23 mouse cellular contexts compared by ENCODE assay signal in the genomic region with DNA sequence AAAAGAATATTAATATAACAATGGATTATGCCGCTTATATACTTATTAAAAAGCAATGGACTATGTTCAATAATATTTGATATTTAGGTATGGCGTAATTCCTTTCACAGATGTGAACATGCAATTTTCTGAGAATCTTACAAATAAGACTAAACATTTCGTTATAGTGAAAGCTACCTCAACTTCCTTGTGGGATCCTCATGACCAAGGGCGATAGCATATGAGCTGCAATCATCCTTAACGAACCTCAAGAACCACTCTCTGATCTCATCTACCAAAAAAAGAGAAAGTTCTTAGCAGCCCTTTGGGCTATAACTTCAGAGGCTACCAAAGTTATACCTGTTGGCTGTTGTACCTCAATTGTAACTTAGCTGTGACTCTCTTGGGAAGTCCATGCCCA. TPM values are rescaled to one million over a fixed set of nuclear protein-coding genes. Genes with fewer than 3 reads are reported as not detected.
"Had no signal": no experiment of that assay in that cellular context is flagged by ENCODE, and none has a peak within 500 bp of the region (broad histone marks: within the 10 kb centered on the region; RNA-seq: fewer than 3 reads in every experiment).

No protein-coding gene starts in this region.

- H3K9me3 ChIP-seq: liver, embryonic 13.5 days; liver, embryonic 15.5 days; lung, embryonic 15.5 days; midbrain, embryonic 10.5 days; midbrain, embryonic 12.5 days; neural tube, embryonic 12.5 days had no signal

- H3K4me3 ChIP-seq: liver, embryonic 13.5 days; liver, embryonic 15.5 days; lung, embryonic 15.5 days; midbrain, embryonic 10.5 days; midbrain, embryonic 12.5 days; neural tube, embryonic 12.5 days had no signal

- H3K27me3 ChIP-seq: liver, embryonic 13.5 days; liver, embryonic 15.5 days; lung, embryonic 15.5 days; midbrain, embryonic 12.5 days; neural tube, embryonic 12.5 days had no signal

- ATAC-seq: liver, postnatal 0 days; lung, postnatal 0 days had no signal

- H3K9ac ChIP-seq: liver, embryonic 13.5 days; liver, embryonic 15.5 days; liver, postnatal 0 days; lung, embryonic 15.5 days; midbrain, embryonic 12.5 days; neural tube, embryonic 12.5 days had no signal

- H3K4me2 ChIP-seq: liver, embryonic 11.5 days; liver, embryonic 13.5 days; liver, embryonic 15.5 days; lung, embryonic 15.5 days; midbrain, embryonic 12.5 days; neural tube, embryonic 12.5 days had no signal

- H3K36me3 ChIP-seq: liver, embryonic 13.5 days; liver, embryonic 15.5 days; lung, embryonic 15.5 days; midbrain, embryonic 10.5 days; midbrain, embryonic 12.5 days; neural tube, embryonic 12.5 days had no signal

- H3K27ac ChIP-seq: liver, embryonic 13.5 days; liver, embryonic 15.5 days; lung, embryonic 15.5 days; midbrain, embryonic 10.5 days; midbrain, embryonic 12.5 days; neural tube, embryonic 12.5 days had no signal

- H3K4me1 ChIP-seq: liver, embryonic 15.5 days; midbrain, embryonic 10.5 days; midbrain, embryonic 12.5 days; neural tube, embryonic 12.5 days had no signal

- DNase-seq: liver, embryonic 13.5 days; liver, postnatal 0 days; lung, adult 2 months; lung, postnatal 14 days; lung, postnatal 36 days; midbrain, embryonic 14.5 days; right cerebral cortex, postnatal 14 days; thymus, adult 2 months; thymus, postnatal 25 days; thymus, postnatal 4 days had no signal

RNA-seq across cellular contexts. Expression of gene Rpl9-ps1, which starts 52.0 kb away (rescaled TPM):
- total RNA-seq: megakaryocyte-erythroid progenitor cell, adult 5-6 weeks had no signal
- polyA plus RNA-seq: liver, embryonic 11.5 days; liver, embryonic 13.5 days; liver, embryonic 15.5 days; liver, postnatal 0 days; lung, adult 2 months; lung, embryonic 15.5 days; lung, postnatal 0 days; midbrain, embryonic 10.5 days; midbrain, embryonic 12.5 days; midbrain, embryonic 14.5 days; neural tube, embryonic 12.5 days; neural tube, embryonic 14.5 days; spleen, adult 2 months; stomach, embryonic 14.5 days; stomach, embryonic 16.5 days; thymus, adult 2 months; urinary bladder, adult 2 months had no signal

RNA-seq across cellular contexts. Expression of gene Ccl3, which starts 55.7 kb away (rescaled TPM):
- polyA plus RNA-seq: stomach, embryonic 14.5 days had no signal
